Mouse (Mus musculus) cerebellum, adult 2 months (tissue): ENCODE data around the gene Tamm41.

Experiments used
- CTCF ChIP-seq: fragments of 200-500 bp; IDR thresholded peaks from 2 replicates; pipeline ENCODE4 v1.5.1; 2011; ENCODE audit warnings: low read depth, mild to moderate bottlenecking, control low read depth, low read length, moderate library complexity, borderline replicate concordance; ENCODE audit not compliant: insufficient read depth
- POLR2A ChIP-seq: fragments of 200-500 bp; IDR thresholded peaks from 2 replicates; pipeline ENCODE4 v1.6.1; 2011; ENCODE audit warnings: low read length, control low read depth, borderline replicate concordance; ENCODE audit not compliant: insufficient read depth

GRCm38 (mm10) chr6:114968361-114969212, 69.1 kb downstream of the Tamm41 start:
- no peak for TF ChIP-seq CTCF
- TF ChIP-seq POLR2A = 0 out of 2 replicates have a peak, but pooled peaks have one; percentile 41
